Mouse (Mus musculus) E14TG2a.4 (cell line): Measurements from ENCODE around the gene Cyp4a10.

ENCODE experiments used
- CTCF ChIP-seq: conservative IDR thresholded peaks from 2 replicates; pipeline ENCODE4 v1.5.1; 2014; ENCODE audit warnings: low read length
- NANOG ChIP-seq: IDR thresholded peaks from 2 replicates; pipeline ENCODE4 v1.6.1; 2014; ENCODE audit warnings: borderline replicate concordance, low read length, mixed read lengths

DNA sequence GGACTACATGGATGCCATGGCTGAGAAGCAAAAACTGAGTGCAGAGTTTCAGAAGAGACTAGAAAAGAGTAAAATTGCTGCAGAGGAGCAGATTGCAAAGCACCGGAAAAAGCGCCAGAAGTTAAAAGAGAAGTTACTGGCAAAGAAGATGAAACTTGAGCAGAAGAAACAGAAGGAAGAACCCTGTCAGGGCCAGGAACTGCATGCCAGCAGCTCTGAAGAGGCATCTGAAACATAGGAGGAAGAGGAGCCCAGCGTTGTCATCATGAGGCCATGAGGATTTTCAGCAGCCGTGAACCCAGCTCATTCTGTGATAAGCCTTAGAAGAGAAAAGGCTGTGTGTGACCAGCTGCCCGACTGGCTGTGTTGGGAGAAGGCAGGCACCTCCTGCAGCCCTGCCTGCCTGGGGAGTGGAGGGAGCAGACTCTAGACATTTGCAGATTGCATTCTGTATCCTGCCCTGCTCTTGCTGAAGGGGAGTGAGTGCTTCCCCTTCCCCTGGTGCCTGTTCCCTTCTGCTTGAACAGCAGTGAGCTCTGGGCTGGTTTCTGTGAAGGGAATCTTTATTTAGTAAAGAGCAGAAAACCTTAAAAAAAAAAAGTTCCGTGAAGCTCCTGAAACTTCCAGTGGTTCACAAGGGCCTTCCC is 36.9 kb upstream of the Cyp4a10 start:
- TF ChIP-seq CTCF (no peak), NANOG (no peak)
